Mouse (Mus musculus) neural tube, embryonic 10.5 days (tissue): Measurements from ENCODE around the gene Atp5d.
"Not testable (repeated sequence)": the region's sequence is repeated elsewhere in the genome, so short reads cannot be mapped to it uniquely, and the experiment has no call there.

Source experiments
- DNase-seq: peaks from one replicate; pipeline ENCODE4 v3.0.0-alpha.2; 2017; ENCODE audit warnings: low spot score; ENCODE audit errors: extremely low spot score

The Atp5d gene

DNA sequence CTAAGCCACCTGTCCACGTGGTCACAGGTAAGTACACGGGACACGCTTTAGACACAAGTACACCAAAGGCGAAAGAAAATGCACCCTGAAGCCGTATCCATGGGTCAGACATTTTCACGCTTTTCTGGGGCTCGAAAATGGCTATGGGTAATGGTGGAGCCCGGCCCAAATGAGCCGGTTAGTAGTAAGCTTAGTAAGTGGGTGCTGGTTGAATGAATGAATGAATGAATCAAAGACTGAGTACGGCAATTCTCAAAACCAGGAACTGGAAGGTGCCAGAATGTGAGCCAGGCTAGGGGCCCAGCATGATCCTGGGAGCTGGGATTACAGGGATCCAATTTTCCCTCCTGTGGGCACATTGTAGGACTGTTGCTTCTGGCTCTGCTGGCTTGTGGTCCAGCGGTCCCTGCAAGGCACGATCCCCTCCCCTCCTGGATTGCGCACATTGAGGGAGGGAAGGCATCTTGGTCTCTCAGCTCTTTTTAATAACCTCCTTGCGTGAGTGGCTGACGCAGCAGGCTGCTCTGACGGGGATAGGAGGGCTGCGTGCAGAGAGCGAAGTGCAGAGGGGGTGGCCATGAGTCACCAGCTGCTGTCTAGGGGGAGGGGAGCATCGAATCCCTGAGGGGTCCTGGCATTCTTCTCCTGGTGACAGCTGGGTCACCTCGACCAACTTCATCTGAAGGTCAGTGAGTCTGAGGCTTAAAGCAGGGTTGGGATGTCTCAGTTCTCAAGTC, 27.1 kb downstream of the Atp5d start, which contains the start of gene Cirbp:
Gene Cirbp (plus strand): TSS at position 594 of the 737 bp plus-strand sequence.
- DNase-seq: no peak

DNA sequence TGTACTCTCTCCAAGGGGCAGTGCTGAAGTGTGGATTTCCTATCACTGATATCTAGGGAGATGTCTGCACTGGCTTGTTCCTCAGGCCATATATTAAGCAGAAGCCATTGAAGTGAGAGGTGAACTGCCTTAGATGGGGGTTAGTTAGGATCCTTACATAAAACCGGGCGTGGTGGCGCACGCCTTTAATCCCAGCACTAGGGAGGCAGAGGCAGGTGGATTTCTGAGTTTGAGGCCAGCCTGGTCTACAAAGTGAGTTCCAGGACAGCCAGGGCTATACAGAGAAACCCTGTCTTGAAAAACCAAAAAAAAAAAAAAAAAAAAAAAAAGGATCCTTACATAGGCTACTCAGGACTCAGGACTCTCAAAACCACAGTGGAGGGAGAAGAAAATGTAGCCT, 27.7 kb downstream of the Atp5d start:
- DNase-seq: not testable (repeated sequence)

DNA sequence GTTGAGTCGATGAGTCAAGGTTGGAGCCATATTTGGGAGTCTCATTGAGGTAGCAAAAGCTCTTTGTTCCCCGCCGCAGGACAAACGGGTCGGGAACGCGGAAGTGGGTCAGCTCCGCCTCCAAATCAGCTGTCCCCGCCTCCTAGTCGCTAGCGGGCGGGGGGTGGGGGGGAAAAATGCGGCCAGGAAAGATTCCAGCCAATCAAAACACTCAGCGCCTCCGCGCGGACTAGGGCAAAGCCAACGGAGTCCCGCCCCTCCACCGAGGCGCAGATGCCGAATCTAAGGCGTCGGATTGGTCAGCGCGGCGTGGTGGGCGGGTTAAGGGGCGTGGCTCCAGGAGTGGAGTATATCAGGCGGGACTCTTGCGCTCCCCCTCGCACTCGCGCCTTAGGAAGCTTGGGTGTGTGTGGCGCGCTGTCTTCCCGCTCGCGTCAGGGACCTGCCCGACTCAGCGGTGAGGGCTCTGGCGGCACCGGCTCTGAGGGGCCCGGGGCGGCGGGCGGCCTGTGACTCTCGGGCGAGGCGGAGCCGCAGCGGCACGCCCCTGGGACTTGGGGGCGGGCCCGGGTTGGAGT, 29.1 kb downstream of the Atp5d start:
- peak; percentile 99 for DNase-seq

DNA sequence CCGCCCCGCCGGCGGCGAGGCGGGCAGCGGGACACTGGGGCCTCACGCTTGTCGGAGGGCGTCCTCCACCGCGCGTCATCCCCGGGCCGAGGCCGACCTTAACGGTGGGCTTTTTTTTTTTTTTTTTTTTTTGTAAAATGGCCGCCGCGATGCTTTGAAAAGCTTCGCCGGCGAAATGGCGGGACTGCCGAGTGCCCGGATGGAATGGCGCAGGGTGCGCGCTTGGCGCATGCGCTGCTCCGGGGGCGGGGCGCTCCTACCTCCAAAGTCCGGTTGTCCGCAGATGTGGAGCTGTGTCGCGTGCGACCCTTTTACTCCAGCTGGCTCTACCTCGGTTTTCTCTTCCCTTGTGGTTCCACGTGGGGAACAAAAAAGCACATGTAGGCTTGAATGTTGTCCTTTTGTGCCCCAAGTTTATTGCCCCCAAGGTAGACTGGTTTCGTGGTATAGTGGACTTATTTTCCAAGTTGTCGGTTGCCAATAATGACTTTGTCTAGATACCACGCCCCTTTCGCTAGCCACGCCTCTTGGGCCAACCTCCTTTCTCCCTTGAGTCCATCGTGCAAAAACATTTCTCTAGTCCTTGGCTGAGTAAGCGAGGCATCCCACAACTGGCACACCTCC, 29.7 kb downstream of the Atp5d start:
- peak; percentile 98 for DNase-seq

DNA sequence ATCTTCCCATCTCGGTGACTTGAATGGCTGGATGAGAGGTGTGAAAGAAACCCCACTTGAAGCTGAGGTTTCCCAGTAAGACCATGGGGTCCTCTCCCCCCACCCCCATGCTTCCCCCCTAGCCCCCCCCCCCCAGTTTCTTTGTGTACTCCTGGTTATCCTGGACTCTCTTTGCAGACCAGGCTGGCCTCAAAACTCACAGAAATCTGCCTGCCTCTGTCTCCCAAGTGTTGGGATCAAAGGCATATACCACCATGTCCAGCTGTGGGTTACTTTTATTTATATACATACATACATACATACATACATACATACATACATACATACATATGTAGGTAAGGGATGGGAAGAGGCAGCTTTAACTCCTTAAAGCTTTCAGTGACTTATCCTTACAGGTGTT, 30.6 kb downstream of the Atp5d start:
- DNase-seq: no peak

DNA sequence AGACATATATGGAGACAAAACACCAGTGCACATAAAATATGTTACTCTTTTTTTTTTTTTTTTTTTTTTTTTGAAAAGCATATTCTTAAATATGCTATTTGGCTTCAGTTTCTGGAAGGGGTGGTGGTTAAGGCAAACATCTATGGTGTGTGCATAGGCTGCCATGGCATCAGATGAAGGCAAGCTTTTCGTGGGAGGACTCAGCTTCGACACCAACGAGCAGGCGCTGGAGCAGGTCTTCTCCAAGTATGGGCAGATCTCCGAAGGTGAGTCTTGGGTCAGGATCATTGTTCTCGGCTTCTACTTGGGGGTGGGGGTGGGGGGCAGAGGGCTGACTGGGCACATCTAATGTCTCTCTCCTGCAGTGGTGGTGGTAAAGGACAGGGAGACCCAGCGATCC, 31.2 kb downstream of the Atp5d start:
- DNase-seq: no peak

DNA sequence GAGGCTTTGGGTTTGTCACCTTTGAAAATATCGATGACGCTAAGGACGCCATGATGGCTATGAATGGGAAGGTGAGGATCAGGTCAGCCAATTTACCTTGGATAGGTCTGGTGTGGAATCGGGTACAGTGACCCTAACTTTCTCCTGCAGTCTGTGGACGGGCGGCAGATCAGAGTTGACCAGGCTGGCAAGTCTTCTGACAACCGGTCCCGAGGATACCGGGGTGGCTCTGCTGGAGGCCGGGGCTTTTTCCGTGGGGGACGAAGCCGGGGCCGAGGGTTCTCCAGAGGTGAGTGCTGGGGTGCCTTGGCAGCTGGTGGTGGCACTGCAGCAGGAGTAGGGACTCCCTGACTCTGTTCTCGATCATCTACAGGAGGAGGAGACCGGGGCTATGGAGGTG, 31.6 kb downstream of the Atp5d start:
- DNase-seq: no peak

DNA sequence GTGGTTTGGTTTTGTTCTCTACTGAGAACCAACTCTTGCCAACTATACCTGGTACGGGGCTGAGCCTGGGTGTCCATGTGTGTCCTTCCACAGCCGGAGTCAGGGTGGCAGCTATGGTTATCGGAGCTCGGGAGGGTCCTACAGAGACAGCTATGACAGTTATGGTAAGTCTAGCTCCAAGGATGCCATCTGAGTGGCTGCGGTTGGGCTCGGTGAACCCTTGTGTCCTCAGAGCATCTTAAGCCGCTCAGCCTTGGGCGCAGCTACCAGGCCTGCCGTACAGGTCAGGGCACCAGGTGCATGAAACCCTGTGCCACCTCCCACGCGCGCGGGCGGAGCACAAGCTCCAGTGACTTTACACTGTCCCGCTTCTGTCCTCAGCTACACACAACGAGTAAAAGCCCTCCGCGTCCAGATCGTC, 32.2 kb downstream of the Atp5d start:
- DNase-seq: no peak

DNA sequence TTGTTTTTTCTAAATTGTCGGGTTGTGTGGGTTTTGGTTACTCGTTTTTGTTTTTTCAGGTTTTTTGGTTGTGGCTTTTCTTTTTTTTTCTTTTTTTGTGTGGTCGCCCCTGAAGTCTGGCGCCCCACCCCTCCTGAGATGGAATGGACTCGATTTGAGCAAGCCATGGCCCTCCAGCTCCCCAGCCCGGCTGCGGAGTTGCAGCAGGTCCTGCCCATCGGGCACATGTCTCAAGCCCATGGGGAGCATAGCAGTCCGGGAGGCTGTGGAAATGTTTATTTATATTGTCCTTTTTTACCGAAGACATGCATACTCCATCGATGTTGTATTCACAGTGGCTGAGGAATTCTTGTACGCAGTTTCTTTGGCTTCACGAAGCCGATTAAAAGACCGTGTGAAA, 32.8 kb downstream of the Atp5d start:
- DNase-seq: no peak

DNA sequence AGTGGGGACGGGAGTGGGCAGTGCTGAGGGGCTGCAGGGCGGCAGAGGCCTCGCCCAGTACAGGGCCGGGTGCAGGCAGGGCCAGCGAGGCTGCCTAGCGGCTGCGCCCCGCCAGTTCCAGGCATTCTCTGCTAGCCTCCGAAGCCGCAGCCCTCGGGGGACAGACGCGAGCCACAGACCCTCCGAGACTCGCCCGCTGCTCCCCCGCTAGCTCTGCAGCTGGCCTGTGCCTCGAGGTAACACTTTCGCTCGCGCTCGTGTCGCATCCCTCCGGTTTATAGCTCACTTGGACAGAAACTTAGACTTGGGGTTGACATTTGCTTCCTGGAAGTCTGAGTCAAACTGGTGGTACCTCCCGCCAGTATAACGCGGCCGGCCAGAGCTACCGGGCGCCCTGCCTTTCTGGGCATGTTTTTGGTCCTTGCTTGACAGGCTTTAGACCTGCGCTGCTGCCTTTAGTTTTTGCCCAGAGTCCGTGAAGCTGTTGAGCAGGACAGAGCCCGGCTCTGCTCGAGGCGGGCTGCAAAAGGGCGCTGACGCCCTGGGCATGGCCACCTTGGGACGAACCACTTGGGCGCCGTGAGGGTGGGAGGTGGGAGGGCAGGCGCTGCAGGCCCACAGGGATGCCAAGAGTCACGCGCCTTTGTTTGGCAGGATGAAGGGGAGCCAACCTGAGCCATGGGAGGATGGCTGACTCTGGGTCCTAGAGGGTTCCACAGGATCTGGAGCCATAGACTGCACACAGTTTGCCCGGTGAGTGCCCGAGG, 33.5 kb downstream of the Atp5d start:
- DNase-seq: no peak

DNA sequence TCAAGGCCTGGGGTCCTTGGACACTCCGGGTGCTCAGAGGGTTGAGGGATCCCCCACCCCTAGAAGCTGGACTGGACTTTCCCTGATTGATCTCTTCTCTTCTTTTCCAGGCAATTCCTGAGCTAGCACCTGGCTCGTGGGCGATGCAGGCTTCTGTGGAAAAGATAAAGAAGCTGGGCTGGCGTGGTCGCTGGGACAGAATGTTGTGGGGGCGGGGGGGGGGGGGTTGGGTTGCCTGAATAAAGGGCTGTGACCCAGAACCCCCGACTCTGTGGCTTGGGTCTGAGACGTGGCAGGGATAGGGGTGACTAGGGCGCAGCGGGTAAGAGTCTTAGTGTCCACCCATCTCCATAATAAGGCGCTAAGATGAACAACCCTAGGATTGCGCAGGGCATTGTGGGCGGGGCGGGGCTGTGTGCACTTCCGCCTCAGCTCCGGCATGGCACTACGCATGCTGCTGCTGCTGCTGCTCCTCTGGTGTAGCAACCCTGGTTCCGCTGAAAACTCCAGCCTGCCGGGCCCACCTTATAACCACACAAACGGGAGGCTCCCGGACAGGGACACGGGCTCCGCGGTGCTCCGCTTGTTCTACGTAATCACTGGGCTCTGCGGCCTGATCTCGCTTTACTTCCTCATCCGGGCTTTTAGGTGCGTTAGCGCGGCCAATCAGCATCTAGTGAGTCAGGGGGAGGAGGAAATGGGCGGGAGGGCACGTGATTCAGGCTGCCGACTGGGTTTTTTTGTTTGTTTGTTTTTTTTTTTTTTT, 34.3 kb downstream of the Atp5d start, which contains the start of gene 1600002K03Rik:
Gene 1600002K03Rik (plus strand): TSS at position 418 of the 766 bp plus-strand sequence.
- DNase-seq: peak; percentile 93

DNA sequence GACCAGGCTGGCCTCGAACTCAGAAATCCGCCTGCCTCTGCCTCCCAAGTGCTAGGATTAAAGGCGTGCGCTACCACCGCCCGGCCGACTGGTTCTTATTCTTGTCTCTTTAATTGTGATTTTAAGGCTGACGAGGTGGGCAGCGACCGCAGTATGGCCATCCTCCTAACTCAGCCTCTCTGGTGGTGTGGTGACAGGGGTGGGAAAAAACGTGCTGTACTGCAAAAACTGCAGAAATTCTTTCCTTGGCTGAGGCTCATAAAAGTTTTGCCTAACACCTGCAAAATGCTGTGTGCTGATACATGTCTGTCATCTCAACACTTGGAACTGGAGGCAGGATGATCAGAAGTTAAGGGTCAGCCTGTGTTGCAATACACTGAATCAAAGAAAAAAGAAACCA, 34.9 kb downstream of the Atp5d start:
- no peak for DNase-seq

DNA sequence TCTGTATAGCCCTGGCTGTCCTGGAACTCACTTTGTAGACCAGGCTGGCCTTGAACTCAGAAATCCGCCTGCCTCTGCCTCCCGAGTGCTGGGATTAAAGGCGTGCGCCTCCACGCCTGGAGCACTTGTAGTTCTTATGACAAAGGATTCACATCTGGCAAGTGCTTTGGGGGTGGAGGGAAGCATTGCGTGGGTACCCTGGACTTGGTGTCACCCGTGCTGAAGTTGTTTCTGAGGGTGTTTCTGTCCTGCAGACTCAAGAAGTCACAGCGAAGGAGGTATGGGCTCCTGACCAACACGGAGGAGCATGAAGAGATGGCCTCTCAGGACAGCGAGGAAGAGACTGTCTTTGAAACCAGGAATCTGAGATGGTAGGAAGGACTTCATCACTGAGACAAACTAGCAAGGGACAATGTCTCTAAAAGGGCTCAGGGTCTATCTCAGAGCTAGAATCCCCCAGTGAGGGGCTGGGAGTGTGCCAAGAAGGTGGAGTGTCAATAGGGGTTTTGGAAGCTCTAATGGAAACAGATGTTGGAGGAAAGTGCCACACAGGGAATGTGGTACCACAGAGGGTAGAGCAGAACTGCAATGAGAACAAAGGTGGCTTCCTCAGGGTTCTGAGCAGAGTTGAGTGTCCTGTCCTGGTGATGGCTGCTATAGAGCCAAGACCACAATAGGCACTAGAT, 35.7 kb downstream of the Atp5d start:
- no peak for DNase-seq

DNA sequence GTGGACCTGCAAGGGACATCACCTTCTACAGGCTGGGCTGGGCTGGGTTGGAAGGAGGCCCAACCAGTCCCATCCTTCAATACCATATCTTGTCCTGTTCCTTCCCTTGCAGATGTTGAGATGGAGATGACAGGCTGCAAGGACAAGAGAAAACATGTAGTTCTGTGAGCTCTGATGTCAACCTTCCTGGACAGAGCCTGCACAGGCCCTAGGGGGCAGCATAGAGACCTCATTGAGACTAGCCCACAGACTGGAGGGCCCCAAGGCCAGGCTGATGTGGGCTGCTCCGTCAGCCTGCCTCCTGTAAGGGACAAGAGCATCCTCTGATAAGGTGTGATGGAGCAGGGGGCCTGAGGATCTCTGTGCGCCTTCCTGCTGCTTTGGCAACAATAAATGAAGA, 36.3 kb downstream of the Atp5d start:
- DNase-seq: no peak

DNA sequence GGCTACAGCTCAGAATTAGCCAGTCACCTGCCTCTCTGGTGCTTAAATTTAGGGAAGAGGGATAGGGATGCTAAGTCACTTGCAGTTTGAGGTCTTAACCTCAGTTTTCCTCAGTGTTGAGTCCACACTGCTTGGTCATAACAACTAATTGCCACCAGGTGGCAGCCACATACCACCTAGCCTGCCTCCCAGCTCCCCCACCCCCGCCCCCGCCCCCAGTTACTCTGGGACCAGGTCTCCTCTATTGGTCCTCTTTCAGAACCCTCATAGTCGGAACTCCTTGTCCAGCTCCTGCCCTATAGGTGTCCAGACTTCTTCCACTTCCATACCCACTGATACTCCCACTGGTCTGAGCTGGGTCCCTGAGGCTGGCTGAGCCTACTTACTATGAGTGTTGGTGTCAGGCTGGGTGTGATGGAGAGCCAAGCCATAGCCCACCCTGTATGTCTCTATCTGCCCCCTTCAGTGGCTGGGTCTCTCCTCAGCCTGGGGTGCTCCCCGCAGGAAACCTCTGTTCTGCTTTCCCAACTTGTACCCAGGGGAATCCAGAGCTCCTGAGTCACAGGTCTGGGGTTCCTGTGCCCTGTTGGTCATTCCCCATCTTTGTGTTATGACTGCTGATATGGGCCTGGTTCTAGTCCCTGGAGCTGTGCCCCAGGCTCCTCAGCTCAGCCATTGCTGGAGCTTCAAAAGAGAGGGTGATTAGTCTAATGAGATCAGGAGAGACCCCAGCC, 37.3 kb downstream of the Atp5d start:
- peak; percentile 65 for DNase-seq

DNA sequence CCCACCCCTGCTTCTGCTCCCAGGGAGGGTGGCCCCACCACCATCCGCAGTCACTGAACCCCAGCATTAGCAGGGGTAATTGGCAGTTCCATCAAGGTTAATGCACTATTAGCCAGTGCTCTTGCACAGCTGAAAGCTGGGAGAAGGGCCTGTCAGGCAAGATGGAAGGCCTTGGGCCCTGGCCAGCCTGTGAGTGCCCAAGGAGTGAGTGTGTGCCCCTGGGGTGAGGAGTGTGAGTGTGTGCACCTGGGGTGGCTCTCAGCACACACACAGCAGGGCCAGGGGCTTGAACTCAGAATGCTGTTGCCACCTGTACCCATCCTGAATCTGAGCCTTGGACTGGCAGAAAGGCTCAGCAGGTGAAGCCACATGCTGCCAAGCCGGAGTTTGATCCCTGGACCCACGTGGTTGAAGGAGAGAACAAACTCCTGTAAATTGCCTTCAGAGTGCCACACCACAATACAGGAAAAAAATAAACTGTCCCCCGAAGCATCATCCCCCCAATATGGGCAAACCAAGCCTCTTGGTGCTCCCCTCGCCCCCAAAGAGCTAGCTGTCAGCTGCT, 37.9 kb downstream of the Atp5d start:
- no peak for DNase-seq

DNA sequence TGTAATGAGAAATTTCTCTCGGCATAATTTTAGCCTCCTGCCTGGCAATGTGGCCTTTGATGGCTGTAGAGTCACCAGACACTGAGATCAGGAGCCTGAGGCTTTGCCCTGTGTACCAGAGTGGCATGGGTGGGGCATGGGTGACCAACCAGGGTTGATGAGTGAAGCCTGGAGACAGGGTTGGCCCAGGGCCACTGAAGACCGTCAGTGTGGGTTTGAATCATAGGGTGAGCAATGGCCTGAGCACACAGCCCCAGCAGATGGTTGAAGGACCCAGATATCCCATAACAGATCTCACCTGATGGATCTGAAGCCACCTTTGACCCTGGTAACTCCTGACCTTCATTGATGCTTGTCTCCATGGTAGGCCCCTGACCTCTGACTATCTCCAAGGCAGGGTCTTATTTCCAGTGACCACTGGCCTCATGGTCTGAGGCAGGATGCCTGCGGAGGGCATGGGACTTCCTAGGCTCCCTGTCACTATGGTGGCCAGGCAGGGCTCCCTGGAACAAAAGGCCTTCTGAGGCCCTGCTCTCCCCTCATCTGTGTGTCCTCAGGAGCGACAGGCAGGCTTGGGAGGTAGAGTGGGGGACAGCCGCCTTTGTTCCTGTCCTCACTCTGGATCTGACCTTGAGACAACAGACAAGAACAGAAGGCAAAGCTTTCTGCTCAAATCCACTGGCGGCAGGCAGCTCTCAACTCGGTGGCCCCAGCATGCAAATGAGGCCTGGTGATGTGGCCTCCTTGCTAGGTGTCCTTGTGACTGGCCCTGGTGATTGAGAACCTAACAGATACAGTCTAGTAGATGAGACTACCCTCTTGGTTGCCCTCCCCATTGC, 39.2 kb downstream of the Atp5d start:
- DNase-seq: no peak
